Mouse (Mus musculus): ENCODE measurements at regions not wholly inside any gene's neighbourhood (a gene's known extent, or its start where the extent isn't known, plus 50 kb on each side); places are given as distances from the start of the nearest gene placed in this dataset.

- DNase-seq, result no peak
Measured at GRCm38 (mm10) chr6:143635043-143635442, 468.0 kb downstream of the Etnk1 start.

- no peak for DNase-seq
Measured at GRCm38 (mm10) chr6:143640652-143641051, 473.6 kb downstream of the Etnk1 start.

- no peak for DNase-seq
Measured at GRCm38 (mm10) chr6:143642052-143642451, 475.0 kb downstream of the Etnk1 start.

- no peak for DNase-seq
Measured at GRCm38 (mm10) chr6:143645989-143646388, 479.0 kb downstream of the Etnk1 start.

- no peak for DNase-seq
Measured at GRCm38 (mm10) chr6:143648501-143648900, 481.5 kb downstream of the Etnk1 start.

GRCm38 (mm10) chr6:143656576-143656975, 489.6 kb downstream of the Etnk1 start:
- DNase-seq, result no peak

GRCm38 (mm10) chr6:143660837-143661236, 493.8 kb downstream of the Etnk1 start:
- DNase-seq, result no peak

GRCm38 (mm10) chr6:143663306-143663705, 496.3 kb downstream of the Etnk1 start:
- DNase-seq, result no peak

GRCm38 (mm10) chr6:143665374-143665773, 498.4 kb downstream of the Etnk1 start:
- no peak for DNase-seq

- DNase-seq, result no peak
Measured at GRCm38 (mm10) chr6:143668551-143668950, 501.5 kb downstream of the Etnk1 start.

- no peak for DNase-seq
Measured at GRCm38 (mm10) chr6:143669446-143670130, 502.6 kb downstream of the Etnk1 start.

GRCm38 (mm10) chr6:143690131-143690530, 523.1 kb downstream of the Etnk1 start:
- no peak for DNase-seq

GRCm38 (mm10) chr6:143690866-143691265, 523.8 kb downstream of the Etnk1 start:
- no peak for DNase-seq

- DNase-seq, result no peak
Measured at GRCm38 (mm10) chr6:143697997-143698396, 531.0 kb downstream of the Etnk1 start.

- DNase-seq, result no peak
Measured at GRCm38 (mm10) chr6:143703984-143704383, 537.0 kb downstream of the Etnk1 start.

- DNase-seq, result no peak
Measured at GRCm38 (mm10) chr6:143706451-143706850, 539.4 kb downstream of the Etnk1 start.

GRCm38 (mm10) chr6:143714461-143714860, 547.4 kb downstream of the Etnk1 start:
- DNase-seq, result no peak

GRCm38 (mm10) chr6:143750074-143750473, 583.1 kb downstream of the Etnk1 start:
- DNase-seq, result no peak

- no peak for DNase-seq
Measured at GRCm38 (mm10) chr6:143751076-143752070, 584.4 kb downstream of the Etnk1 start.

GRCm38 (mm10) chr6:143757462-143757861, 590.4 kb downstream of the Etnk1 start:
- no peak for DNase-seq

GRCm38 (mm10) chr6:143768115-143768514, 601.1 kb downstream of the Etnk1 start:
- no peak for DNase-seq

Data from cerebellum, adult 8-10 months (tissue).